Mouse (Mus musculus) fat pad, adult 2 months (tissue): Measurements from ENCODE around the gene Slc19a1.

ENCODE experiments used
- DNase-seq: peaks from one replicate; pipeline ENCODE4 v3.0.0-alpha.2; 2011; ENCODE audit warnings: low read depth, low spot score; ENCODE audit errors: extremely low read depth

The Slc19a1 gene

DNA sequence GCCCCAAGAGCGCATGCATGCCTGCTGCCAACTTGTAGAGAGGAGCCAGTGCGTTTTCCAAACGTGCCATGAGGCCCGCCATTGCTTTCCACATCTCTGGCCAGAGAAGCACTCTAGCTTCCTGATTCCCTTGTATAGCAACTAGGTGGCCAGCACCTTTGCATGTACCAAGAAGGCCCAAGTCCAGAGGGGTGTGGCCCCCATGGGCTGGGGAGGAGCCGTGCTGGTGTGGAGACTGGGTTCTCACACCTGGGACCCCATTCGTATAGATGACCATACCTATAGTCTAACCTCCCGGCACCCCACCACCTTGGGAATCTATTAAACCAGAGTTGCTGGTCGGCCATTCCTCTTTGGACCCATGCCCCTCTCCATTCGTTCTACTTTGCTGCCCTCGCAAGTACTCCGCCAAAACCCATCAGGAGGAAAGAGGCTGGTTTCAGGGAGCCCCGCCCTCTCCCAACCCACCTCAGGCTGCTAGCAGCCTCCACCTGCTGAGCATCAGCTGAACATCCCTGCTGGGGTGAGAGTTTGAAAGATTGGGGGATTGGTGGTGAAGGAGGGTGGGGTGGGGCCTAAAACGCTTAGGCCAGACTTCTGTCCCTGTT lies at the start of gene Slc19a1:
Gene Slc19a1 (plus strand): TSS at position 474 of the 608 bp plus-strand sequence.
- no peak for DNase-seq

GRCm38 (mm10) chr10:76988586-76988985 lies 43.5 kb upstream of the Slc19a1 start:
- no peak for DNase-seq

- DNase-seq: no peak
Observed at GRCm38 (mm10) chr10:76992456-76992855, 39.6 kb upstream of the Slc19a1 start.

- no peak for DNase-seq
Observed at GRCm38 (mm10) chr10:76997759-76998513, 34.1 kb upstream of the Slc19a1 start.

GRCm38 (mm10) chr10:77004936-77005335 lies 27.1 kb upstream of the Slc19a1 start:
- DNase-seq: no peak

- no peak for DNase-seq
Observed at GRCm38 (mm10) chr10:77007433-77008108, 24.5 kb upstream of the Slc19a1 start.

- DNase-seq: no peak
Observed at GRCm38 (mm10) chr10:77008109-77008561, 23.9 kb upstream of the Slc19a1 start.

- DNase-seq: no peak
Observed at GRCm38 (mm10) chr10:77008698-77009097, 23.3 kb upstream of the Slc19a1 start.

DNA sequence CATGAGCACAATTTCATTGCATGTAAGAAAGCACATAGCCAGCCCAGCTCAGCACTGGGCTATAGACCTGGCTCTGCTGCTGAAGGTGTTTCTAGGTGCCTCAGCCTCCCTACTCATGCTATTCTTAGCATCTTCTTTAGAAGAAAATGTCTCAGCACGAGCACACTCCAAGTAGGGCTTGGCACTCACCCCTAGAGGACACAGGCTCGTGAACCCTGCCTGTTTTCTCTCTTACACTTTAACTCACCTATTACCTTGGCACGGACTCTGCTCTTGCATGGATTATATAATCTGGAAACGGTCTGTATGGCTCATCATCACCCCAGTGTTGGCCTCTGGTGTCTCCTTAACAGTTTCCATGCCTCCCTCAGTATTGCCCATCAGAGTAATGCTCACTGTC lies 20.4 kb upstream of the Slc19a1 start:
- DNase-seq: no peak

DNA sequence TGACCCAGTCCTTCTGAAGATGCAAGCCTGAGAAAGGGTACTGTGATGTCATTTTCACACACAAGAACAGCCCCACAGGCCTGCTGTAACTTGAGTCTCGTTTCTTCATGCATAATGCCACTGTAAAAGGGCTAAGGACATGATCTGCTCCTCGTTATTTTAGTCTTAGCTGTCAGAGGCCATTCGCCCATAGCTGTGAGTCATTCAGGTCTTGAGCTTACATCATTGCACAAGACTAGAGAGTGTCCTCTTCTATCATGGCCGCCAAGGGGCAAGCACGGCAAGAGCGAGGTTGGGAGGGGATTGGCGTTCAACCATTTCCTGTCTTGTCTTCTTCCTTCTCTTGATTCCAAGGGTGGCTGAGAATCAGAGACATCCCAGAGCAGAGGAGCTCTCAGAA lies 16.0 kb upstream of the Slc19a1 start:
- DNase-seq: no peak

DNA sequence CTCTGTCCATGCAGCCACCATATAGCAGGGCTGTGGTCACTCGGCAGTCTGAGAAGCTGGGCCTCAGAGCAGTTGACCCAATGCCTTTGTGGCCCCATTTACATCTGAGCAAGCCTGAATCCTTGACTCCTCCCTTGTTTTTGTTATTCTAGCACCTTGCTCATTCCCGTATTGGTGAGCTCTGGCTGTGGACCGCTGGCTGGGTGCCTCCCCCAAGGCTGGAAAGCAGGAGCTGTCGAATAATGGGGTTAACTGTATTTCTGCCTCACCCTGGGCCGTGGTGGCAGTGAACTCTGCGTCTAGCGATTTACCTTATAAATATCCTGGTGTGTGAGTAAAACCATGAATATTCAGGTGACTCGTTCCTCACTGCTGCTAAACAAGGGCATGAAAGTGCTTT lies 15.5 kb upstream of the Slc19a1 start:
- no peak for DNase-seq

- DNase-seq: no peak
Observed at GRCm38 (mm10) chr10:77017061-77017460, 15.0 kb upstream of the Slc19a1 start.

GRCm38 (mm10) chr10:77017662-77018061 lies 14.4 kb upstream of the Slc19a1 start:
- no peak for DNase-seq

- DNase-seq: no peak
Observed at GRCm38 (mm10) chr10:77021399-77022052, 10.5 kb upstream of the Slc19a1 start.

- DNase-seq: no peak
Observed at GRCm38 (mm10) chr10:77022301-77023130, 9.5 kb upstream of the Slc19a1 start.

DNA sequence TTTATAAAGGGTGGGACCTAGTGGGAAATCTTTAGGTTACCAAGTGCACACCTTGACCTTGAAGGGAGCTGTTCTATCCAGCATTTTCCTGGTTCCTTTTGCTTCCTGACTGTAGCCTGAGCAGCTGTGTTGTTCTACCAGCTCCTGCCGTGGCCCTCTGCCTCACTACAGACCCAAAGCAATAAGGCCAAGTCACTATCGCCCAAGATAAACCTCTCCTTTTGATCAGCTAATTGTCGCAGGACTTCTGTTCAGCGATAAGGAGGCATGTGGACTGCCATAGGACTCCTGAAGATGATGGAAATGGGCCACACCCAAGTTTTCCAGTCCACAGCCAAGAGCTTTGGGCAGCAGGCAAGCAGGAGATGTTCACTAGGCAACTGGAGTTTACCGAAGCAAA lies 7.8 kb upstream of the Slc19a1 start:
- DNase-seq: no peak

DNA sequence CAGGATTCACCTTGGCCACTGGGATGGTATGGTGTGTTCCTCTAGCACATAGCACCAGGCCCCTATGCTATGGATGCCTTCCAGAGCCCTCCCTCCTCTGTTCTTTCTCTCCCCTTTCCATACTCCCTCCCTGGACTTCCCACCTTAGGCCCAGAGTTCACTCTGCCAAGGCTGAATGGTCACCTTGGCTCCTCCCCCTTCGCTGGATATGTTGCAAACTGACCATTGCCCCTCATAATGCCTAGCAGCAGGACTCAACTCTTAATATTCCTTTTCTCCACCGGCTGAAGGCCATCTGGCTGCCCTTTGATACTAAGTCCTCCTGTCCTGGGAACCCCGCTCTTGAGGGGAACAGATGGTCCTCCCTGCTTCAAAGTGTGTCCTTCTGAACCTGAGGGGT lies 5.1 kb upstream of the Slc19a1 start:
- no peak for DNase-seq

DNA sequence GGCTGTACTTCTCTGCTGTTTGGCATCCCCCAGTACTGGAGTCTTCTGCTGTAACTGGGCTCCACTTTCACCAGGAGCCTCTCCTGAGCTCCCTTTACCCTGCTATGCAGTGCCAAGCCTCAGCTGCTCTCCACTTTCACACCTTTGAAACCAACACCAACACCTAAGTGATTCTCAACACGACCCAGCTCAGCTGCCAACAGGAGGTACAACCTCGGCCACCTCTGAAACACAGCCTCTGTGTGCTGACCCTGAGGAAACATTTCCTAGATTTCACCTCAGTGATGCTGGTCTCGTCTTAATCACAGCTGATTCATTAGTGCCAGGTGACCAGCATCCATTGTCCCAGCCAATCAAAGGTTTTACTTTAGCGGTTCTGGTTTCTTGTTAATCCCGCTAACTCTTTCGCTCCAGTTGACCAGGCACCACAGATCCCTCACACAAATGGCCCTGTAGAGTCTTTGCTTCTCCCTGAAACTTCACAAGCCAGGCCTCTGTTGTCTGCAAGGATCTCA lies 3.2 kb upstream of the Slc19a1 start:
- no peak for DNase-seq

DNA sequence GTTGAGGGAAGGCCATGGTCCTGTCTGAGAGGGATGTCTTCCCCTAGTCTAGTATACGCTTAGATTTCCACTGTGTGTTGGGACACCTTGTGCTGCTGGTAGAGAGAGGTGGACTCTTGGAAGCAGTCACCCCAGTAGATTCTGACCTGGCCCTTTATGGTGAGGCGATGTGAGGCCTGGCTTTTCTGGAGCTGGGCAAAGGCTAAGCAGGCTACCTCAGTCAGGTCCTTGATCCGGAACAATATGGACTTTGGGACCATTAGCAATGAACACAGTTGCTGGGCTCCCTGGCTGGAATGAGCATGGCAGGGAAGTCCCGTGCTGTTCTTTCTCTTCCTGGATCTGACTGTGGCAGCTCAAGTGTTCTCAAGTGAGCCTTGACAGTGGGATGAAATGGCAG lies 2.3 kb upstream of the Slc19a1 start:
- no peak for DNase-seq

DNA sequence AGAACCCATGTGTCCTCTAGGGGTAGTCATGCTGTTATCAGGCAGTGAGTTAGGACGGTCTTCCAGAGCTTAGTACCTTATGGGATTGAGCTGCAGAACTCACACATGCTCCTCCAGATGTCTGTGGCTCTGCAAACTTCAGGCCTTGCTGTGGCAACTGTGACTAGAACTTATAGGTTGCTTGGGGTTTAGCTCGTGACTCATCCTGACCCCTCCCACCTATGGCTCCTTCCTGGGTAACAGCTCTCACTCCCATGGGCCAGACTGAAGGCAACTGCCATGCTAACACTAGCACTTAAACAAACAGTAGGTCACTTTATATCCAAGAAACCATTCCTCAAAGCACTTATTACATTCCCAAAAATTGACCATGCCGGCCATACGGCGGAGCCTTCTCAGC lies 1.4 kb upstream of the Slc19a1 start:
- DNase-seq: no peak
